Mouse (Mus musculus) yolk sac, embryonic 10.5 days (tissue): ENCODE data around the gene Rps6kc1.
A peak's percentile ranks its signal among the peaks of the same experiment; 100 is the strongest.

Source experiments
- DNase-seq: peaks from one replicate; pipeline ENCODE4 v3.0.0-alpha.2; 2017; ENCODE audit warnings: low spot score

Rps6kc1 gene

DNA sequence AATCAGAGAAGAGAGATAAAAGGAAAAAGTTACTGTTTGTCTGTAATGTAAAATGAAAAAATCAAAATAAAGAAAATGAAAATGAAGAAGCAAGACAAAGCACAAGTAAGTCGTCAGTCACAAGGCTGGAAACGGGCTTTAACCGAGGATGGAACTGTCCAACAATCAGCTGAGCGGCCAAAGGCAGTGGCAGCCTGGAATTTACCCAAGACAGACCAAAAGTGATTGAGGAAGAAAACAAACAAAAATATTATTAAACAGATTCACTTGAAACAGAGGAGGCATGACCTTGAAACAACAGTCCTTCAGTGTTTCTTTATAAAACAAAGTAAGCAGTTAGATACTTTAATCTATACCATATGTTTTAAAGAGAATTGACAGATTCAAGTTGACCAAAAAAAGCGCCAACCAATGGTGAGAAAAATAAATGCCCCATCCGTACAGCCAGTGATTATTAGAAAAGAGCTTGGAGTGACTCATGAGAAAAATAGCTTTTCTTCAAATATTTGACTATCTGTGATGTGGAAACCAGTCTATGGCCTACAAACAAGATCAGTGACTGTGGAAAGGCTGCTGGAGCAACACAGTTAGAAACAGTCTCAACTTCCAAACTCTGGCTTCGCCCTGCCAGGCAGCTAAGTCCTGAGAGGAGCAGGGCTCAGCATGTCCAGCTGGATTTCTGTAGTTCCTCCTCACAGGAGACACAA lies 77.2 kb downstream of the Rps6kc1 start:
- no peak for DNase-seq

DNA sequence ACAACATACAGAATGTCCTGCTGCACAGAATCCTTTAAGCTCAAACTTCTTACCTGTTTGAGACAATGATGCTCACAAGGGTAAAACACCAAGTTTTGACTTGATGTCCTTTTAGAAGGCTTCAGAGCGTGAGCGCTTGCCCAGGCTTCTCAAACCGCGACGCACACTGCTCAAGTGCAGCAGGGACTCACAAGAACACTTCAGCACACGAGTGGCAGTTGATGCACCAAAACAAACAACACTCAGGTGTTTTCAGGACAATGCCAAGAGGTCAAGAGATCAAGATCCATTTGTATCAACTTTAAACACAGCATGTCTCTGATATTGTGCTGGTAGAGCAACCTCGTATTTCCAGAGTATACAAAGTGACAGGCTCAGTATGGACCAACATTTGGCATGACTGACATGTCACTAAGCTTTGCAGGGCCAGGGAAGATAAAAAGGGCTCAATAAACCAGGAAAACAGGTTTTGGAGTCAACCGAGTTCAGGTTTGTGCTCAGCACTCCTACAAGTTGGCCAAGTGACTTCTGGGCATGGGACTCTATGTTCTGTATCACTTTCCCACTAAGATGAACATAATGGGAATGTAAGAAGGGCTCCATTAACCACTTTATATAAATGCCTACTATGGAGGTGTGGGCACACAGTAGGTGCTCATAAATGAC lies 78.5 kb downstream of the Rps6kc1 start:
- DNase-seq, result no peak

DNA sequence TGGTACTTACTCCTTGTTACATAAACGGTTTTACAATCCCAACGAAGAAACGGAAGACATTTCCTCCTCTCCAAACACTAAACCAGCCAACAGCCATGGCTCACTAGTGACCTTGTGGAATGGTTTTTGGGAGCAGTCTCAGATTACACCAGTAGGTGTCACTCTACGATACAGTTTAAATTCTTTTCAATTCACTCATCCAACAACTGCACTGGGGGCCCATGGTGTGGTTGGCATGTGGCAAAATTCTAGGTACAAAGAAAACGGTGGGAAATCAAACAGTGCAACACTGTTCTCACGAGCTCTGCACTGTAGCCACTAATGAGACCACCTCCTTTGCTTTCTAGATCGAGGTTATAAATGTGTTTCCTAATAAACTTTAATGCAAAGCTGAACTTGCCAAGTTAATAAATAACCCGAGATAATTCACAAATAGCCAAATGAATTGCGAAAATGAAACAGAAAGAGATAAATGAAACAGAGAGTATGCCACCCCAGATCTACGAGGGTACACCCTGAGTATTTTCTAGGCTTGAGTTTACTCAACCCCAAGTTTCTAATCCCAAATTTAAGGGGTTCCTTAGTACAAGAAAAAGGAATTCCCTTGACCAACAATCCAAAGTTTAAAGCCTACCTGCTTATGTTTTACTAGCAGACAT lies 79.6 kb downstream of the Rps6kc1 start:
- peak; percentile 35 for DNase-seq

DNA sequence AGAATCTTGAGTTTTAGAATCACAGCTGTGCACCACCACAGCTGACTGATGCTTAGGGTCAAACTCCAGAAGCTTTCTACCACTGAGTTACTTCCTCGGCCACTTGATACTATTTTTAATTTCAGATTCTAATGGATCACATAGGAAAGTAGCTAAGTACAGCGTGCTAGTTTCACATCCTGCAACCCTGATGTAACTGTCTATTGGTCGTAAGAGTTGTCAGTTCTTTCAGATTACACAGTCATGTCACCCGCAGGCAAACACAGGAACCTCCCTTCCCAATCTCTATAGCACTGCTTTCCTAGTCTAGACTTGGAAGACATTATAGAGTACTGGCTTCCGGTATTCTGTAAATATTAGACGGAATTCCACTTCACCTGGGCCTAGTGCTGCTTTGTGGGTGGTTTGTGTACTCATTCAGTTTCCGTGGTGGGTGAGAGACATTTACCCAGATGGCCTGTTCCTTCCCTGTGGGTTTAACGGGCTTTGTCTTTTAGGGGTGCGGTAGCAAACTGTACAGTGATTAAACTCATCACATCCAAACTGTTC lies 85.0 kb downstream of the Rps6kc1 start:
- no peak for DNase-seq

DNA sequence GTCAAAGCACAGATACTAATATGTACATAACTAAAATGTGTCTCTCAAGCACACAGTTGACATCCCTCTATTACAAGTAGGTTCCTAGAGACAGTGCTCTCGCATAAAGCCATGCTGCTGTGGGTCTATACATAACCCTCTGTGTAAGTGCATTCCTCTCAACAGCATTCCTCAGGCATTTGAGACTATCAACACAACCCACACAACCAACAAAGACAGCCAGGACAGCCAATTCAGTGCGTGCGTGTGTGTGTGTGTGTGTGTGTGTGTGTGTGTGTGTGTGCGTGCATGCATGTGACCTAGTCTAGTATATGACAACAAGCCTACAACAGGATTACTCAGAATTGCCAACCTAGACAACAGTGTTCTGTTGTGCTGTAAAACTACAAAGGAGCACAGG lies 87.8 kb downstream of the Rps6kc1 start:
- DNase-seq, result no peak

DNA sequence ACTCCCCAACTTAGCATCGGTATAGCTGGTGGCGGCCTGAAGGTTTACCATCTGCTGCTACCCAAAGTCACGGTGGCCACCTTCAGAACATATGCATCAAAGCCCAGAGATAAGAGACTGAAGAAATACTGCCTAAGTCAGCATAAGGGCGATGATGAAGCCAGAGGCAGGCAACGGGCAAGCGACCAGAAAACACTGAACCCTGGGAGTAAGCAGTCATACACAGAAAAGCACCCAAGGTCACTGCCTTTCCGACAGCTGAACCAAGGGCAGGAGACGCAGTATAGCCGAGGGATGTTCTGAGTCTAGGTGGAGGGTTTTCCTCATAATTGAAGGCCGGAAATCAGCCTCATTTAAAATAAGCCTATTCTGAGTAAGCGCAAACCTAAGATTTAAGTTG lies 95.4 kb downstream of the Rps6kc1 start:
- DNase-seq, result no peak

DNA sequence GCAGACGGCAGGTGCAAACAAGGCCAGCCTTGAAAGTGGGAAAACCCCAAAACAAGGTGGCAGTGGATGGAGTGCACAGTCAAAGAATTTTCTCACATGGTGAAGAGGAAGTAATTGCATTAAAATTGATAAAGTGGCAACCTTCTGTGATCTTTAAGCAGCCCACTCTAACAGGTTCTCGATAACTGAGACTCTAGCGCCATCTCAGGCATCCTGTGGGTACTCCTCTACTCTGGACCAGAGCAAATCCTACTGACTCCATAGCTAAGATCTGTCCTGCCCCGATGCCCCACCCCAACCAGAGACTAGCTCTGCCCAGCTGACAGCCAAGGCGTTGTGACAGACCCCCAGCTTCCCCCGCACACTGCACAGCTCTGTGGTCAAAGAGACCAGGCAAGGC lies 101.2 kb downstream of the Rps6kc1 start:
- no peak for DNase-seq

DNA sequence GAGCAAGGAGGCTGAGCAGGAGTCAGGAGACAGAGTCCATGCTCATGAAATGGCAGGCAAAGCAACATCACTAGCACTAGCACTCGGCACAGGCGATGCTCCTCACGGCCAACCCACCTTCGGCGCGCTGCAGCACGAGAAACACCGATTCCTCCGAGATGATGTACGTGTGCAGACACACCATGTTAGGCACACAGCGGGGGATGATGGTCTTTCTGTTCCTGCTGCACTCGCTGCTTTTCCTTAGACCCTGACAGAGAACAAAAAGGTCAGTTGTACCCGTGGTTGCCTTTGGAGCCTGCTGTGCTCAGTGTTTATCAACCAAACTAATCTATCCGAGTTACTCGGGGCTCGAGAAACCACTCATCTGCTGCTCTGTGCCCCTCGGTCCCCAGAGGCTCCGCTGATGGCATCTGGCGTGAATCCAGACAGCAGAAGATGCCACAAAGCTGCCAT lies 102.8 kb downstream of the Rps6kc1 start:
- no peak for DNase-seq

DNA sequence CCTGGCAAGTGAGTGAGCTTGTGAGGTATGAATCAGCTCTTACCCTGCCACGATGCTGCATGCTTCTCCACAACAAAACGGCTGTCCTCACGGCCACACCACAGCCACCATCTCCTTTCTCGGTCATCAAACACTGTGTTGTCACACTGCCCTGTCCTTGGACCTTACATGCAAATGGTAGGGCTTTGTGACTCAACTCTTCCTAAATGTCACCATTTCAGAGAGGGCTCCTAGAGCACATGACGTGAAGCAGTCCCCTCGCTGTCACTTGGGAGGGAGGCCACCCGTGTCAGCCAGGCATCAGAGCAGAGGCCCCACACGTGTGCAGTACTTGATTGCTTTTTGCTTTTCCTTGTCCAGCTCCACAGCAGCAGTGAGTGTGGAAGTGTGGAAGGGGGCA lies 104.8 kb downstream of the Rps6kc1 start:
- DNase-seq, result no peak

DNA sequence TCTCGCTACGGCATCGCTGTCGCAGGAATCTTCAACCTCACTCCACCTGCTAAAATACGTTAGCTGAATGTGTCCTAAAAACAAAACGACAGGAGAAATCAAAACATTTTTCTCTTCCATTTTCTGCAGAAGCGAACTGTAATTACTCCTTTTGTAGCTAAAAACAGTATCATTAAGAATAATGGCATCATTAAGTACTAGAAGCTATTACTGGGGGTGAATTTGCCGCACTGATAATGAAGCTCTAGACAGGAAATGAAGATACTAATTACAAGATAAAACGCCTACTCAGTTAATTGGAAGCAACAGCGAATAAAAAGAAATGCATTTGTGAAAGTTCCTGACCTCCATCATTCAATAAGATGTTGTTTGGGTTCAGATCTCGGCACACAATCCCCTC lies 112.9 kb downstream of the Rps6kc1 start:
- DNase-seq, result no peak

DNA sequence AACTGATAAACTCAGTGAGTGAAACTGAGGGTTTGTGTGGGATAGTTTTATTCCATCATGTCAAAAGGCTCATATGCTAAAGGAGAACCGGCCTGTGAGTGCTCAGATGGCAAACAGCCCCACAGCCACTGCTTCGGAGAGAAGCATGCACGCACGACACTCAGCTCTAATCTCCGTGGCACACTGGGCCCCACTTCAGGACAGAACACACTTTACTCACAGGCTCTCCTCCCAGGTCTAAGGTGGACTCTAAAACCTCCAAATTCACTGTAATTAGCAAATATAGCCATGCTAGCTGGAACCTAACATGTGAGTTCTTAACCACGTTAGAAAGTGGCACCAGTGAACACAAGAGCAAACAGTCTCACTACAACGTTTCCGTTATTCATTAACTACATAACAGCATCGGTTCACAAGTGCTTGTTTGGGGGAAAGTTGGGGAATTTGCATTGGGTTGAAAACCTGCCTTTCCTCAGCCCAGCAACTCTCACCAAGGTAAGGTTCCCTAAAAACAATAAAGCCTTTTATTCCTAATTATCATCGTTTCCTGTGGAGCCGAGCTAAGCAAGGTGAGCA lies 114.0 kb downstream of the Rps6kc1 start:
- DNase-seq, result peak; percentile 12

DNA sequence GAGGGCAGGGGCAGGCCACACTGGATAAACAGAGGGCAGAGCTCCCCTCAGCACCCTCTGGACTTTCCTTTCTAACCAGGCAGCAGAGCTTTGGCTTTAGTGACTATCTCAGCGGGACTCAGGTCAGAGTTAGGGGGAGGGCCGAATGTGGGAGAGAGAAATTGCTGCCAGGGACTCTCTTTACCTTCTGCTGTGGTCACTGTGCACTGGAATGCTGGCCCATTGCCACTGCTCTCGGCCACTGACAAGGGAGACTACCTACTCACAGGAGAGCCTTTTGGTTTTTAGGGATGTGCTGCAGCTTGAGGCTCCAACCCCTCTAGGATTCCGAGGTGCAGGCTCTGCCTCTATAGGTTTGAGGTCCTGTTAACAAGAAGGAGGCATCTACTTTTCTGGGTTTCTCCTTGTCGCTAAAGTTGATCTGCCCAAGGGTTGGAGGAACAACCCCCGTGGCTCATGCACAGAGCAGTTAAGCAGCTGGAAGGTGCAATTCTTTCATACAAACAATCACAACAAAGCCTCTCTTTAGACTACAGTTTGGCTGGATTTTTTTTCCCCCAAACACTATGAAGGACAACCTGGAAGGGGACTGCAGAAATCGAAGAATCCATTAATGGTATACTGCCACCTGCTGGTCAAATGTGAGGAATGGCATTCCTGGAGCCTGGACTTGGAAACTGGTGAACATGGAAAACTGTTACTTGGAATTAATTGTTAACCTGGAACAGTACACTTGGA lies 114.7 kb downstream of the Rps6kc1 start:
- DNase-seq, result peak; percentile 59

DNA sequence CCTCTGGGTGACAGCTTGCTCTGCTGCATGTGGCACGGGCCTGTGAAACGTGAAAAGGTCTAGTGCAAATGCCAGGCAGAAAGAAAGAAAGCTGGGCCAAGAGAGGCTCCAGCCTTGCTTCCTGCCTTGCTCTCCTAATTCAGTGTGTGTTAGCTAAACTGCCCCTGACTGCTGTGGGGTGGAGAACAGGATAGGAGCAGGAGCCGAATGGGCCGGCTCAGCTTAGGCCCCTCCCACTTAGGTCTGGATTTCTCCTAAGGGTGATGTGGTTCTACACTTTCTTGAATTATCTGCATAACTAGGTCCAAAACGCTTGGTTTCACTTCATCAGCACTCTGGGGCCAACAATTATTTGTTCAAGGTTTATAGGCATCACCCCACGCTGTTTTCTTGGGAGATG lies 119.9 kb downstream of the Rps6kc1 start:
- DNase-seq, result no peak

DNA sequence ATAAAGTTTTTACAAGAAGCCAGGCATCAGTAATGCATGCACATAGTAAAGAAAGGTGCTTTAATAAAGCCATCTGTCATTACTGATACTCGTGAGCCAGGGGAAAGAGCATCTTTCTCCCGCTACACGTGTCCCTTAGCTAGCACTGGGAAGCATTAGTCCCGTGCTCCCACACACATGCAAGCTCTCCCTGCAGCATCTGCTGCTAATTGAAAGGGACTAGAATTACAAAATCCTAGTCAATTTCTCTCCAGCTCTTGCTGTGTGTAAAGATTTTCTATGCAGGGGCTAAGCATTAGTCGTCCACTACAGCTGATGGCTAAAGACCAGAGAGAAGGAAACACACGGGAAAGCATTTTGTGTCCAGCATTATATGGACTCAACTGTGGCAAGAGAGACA lies 120.8 kb downstream of the Rps6kc1 start:
- DNase-seq, result no peak

DNA sequence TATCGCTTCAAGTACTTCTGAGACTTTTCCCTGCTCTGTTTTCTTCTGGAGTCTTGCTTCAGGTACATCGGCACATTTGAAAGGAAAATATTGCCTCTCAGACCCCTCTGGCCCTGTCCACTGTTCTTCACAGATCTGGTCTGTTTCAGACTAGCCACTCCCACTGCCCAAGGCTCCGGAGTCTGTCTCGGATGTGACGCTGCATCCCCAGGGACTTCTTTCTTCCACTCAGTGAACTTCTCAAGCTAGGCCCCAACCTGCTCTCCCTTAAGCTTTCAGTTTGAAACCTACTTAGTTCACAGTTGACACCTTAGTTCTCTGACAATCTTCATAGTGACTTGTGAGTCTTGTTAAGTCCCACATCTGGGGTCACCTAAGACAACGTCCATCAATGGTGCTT lies 133.9 kb downstream of the Rps6kc1 start:
- DNase-seq, result no peak

DNA sequence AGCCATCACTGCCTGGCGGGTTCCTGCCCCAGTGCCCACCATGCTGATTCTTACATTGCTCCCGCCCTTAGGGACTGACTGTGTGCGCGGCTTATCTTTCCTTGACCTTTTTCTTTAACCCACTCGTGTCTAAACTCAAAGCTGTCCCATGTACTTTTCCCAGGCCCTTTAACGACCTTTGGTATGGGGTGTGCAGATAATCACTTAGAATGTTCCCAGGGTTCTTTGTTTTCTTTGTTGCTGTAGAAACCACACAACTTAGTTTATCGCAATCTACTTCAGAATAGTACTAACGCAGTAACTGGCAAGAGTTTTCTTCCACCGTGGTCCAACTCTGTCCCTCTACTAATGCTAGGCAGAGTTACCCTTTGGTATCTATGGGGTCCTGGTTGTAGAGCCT lies 135.3 kb downstream of the Rps6kc1 start:
- no peak for DNase-seq

DNA sequence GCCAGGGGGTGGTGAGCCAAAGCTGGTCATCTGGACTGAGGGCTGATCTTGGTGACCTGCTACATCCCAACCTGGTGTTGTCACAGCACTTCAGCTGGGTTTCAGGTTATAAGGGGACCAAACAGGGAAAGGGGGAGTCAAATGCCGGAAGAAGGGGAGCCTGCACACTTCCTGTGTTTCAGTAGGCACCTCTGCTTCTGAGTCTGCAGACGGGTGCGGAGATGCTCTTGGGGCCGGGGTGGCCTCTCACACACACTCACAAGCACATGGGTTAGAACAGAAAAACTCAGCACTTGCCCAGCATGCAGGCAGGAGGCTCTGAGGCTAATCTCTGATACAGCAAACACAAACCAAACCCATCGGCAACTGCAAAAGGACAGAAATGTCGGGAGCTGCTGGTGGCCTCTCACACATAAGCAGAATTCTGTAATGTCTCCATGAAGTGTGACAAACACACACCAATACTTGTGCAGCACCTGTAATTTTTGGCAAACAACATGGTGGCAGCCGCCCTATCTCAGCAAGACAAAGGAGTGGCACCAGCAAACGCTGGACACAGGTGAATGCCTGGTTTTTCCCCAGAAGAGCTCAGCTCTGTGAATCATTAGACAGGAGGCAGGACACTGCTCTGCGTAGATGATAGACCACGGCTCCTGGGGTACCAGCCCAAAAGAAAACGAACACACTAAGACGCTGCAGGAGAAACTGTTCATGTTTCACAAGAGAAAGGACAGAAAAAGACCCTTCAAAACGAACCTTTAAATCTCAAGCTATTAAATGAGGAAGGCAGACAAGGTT lies 139.3 kb downstream of the Rps6kc1 start:
- DNase-seq, result no peak

DNA sequence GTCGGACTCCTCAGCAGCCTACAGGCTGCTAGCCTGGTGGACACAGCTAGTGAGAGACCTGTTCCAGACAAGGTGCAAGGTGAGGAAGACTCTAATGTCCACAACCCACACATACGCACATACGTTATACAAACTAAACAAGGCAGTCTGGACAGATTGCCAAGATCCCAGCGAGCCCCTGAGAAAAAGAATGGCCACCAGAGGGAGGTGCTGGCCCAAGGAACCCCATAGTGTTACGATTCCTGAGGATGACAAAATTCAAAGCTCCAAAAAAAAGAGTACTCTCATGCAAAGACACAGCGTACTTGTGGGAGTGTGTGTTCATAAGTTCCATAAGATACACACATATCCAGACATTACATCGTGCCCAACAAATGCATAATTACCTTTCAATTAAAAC lies 141.8 kb downstream of the Rps6kc1 start:
- DNase-seq, result no peak

DNA sequence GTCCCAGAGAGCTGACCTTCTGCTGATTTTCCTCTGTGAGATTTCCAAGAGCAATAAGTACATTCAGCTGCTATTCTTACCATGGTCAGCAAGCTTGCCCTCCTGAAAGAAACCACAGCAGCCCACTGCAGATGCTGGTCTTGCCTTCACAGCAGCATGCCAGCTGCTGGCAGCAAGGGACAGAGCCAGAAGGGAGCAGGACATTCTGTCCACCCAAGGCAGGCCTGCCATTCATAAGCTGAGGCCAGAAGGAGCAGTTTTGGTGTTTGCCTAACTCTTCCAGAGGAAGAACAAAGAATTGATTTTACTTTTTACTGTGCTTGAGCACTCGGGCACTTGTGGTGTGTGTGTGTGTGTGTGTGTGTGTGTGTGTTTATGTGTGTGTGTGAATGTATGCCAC lies 143.3 kb downstream of the Rps6kc1 start:
- DNase-seq, result no peak

DNA sequence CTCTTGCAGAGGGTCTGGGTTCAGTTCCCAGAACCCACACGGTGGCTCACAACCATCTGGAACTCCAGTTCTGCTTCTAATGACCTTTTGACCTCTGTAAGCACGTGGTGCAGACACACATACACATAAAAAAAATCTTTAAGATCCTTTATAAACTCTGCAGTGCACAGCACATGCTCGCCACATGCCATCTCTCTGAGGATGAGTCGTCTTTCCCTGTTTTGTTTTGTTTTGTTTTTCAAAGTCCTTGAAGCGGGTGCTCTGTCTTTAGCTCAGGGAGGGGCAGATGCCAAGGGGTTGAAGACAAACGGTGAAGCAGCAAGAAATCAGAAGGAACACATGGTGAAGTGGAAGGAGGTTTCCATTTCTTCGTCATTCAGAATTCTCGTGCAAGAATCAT lies 143.9 kb downstream of the Rps6kc1 start:
- no peak for DNase-seq

DNA sequence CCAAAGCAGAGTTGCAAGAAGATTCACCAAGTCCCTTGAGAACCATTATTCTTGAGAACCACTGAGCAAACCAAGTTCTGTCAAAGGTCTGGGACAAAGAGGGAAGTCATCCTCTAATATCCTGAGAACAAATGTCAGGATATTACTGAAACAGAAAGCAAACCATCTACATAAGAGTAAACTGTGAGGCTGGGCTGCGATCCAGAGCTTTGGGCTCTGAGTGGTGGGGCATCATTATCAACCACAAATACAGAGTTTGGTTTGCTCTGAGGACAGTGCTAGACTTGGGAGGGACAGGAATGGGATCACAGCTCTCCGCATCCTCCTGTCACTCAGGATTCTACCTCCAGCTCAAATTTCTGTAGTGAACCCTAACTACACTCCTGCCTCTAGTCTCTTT lies 144.8 kb downstream of the Rps6kc1 start:
- no peak for DNase-seq
